Mouse (Mus musculus): ENCODE results near the gene Nsun2.

The Nsun2 gene

GRCm38 (mm10) chr13:69533405-69534333, at the start of gene Nsun2:
Nsun2 (plus strand) TSS chr13:69533746.
- DNase-seq = peak in 1 of 2 experiments; percentile 47

- DNase-seq = peak; percentile 22 to 35
These were observed 48.2 kb upstream of the Nsun2 start for GRCm38 (mm10) chr13:69485326-69485725.

- DNase-seq = no peak
These were observed 47.7 kb upstream of the Nsun2 start for GRCm38 (mm10) chr13:69485833-69486232.

- no peak for DNase-seq
These were observed 46.4 kb upstream of the Nsun2 start for GRCm38 (mm10) chr13:69487108-69487507.

GRCm38 (mm10) chr13:69487611-69488275, 45.8 kb upstream of the Nsun2 start:
- DNase-seq = no peak

GRCm38 (mm10) chr13:69488565-69489255, 44.8 kb upstream of the Nsun2 start:
- DNase-seq = no peak

GRCm38 (mm10) chr13:69489777-69490176, 43.8 kb upstream of the Nsun2 start:
- DNase-seq = no peak

GRCm38 (mm10) chr13:69492876-69493463, 40.6 kb upstream of the Nsun2 start:
- DNase-seq = peak; percentile 69 to 70

- DNase-seq = no peak
These were observed 35.3 kb upstream of the Nsun2 start for GRCm38 (mm10) chr13:69498276-69498675.

- peak in 1 of 2 experiments; percentile 18 for DNase-seq
These were observed 31.3 kb upstream of the Nsun2 start for GRCm38 (mm10) chr13:69502157-69502750.

- peak in 1 of 2 experiments; percentile 26 for DNase-seq
These were observed 30.7 kb upstream of the Nsun2 start for GRCm38 (mm10) chr13:69502863-69503262.

- DNase-seq = no peak
These were observed 27.0 kb upstream of the Nsun2 start for GRCm38 (mm10) chr13:69506341-69507086.

GRCm38 (mm10) chr13:69507666-69508065, 25.9 kb upstream of the Nsun2 start:
- no peak for DNase-seq

GRCm38 (mm10) chr13:69509391-69510244, 23.9 kb upstream of the Nsun2 start:
- DNase-seq = no peak

- DNase-seq = no peak
These were observed 18.5 kb upstream of the Nsun2 start for GRCm38 (mm10) chr13:69515091-69515490.

- peak in 1 of 2 experiments; percentile 53 for DNase-seq
These were observed 16.1 kb upstream of the Nsun2 start for GRCm38 (mm10) chr13:69517445-69517844.

- no peak for DNase-seq
These were observed 14.4 kb upstream of the Nsun2 start for GRCm38 (mm10) chr13:69519137-69519536.

- no peak for DNase-seq
These were observed 11.3 kb upstream of the Nsun2 start for GRCm38 (mm10) chr13:69522161-69522791.

GRCm38 (mm10) chr13:69523444-69524157, 9.9 kb upstream of the Nsun2 start:
- DNase-seq = no peak

- peak; percentile 73 to 81 for DNase-seq
These were observed 9.4 kb upstream of the Nsun2 start for GRCm38 (mm10) chr13:69524158-69524530.

Measured in kidney, adult 8-10 months (tissue).